Mouse (Mus musculus): ENCODE results near the gene Serpind1. TPM values are rescaled to one million over a fixed set of nuclear protein-coding genes. Genes with fewer than 3 reads are reported as not detected.

Serpind1 gene
- polyA plus RNA-seq, 1 experiment from 2014 or later: 0.51 TPM

DNA sequence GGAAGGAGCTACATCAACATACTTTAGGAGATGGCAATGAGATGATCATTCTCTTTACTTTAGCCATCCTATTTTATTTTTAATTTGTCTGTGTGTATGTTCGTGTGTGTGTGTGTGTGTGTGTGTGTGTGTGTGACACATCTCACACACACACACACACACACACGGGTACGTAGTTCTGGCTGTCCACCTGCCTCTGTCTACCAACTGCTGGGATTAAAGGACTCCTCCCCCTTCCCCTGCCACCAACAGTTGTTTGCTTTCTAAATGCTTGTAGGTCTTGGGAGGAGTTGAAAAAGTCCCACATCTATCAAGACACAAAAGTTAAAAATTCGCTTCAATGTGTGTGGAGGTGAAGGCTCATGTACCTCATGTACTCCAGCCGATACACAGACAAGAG lies 6.4 kb upstream of the Serpind1 start:
- Histone ChIP-seq H3K4me1 (no peaks in the 10 kb centered on the region), H3K27ac (no peak overlapping the region), H3K4me2 (replicated peaks) (no peak overlapping the region), H3K36me3 (peaks cover 28% of the 10 kb centered on the region), H3K27me3 (no peaks in the 10 kb centered on the region), H3K4me3 (no peak overlapping the region), H3K9me3 (no peaks in the 10 kb centered on the region), H3K9ac (no peak overlapping the region)
- ATAC-seq (ENCODE audit: insufficient number of reproducible peaks, insufficient read depth, low FRiP score, low TSS enrichment): no peak
- WGBS: 91% methylated on average over 5 of the region's 5 CpGs

DNA sequence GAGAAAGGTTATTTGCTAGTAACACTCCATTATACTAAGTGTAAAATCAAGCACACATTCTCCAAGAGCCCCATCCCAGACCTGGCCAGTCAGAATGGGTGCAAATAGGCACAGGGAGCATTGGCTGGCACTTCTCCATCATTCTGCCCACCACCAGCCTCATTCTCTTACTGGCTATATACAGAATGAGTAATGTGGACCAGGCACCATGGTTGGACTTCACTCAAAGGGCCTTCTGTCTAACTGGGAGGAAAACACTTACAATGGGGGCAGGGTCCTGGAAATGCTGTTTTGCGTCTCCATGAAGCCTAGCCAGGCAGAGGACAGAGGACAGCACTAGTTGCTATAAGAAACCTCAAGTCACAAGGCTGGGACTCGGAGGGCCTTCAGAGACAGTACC lies 5.1 kb upstream of the Serpind1 start:
- H3K4me1 ChIP-seq: no peaks in the 10 kb centered on the region
- H3K27ac ChIP-seq: no peak overlapping the region
- WGBS: 71% methylated on average over 2 of the region's 2 CpGs
- H3K4me2 ChIP-seq (replicated peaks): no peak overlapping the region
- H3K9ac ChIP-seq: no peak overlapping the region
- no peak overlapping the region for H3K4me3 ChIP-seq
- ATAC-seq (ENCODE audit: insufficient number of reproducible peaks, insufficient read depth, low FRiP score, low TSS enrichment): no peak
- H3K9me3 ChIP-seq: no peaks in the 10 kb centered on the region
- H3K27me3 ChIP-seq: no peaks in the 10 kb centered on the region
- peaks cover 28% of the 10 kb centered on the region for H3K36me3 ChIP-seq

DNA sequence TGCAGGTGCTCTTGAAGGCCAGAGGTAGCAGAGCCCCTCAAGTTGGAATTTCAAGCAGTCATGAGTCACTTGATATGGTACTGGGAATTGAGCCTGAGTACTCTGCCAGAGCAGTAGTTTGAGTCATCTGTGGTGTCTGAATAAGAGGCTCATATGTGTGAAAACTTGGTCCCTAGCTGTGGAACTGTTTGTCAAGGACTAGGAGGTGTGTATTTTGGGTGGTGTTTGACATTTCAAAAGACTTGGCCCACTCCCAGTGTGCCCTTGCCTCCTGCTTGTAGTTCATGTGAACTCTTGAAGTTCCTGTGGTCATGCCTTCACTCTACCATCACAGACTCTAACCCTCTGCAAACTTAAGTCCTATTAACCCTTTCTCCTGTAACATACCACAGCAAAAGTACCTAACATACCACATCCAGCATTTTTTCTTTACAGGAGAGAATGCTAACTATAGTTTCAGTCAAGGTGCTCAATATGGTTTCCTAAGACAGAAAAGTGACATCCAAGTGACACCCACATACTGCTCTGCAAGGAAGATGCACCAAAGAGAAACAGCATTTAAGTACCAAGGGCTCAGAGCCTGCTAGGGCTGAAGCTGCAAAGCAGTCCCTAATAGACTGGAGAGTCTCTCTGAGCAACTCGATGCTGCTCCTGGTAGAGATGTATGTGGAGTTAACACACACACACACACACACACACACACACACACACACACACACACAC lies 1.2 kb upstream of the Serpind1 start:
- 83% methylated on average over 1 of the region's 1 CpGs for WGBS
- Histone ChIP-seq H3K9me3 (no peaks in the 10 kb centered on the region), H3K4me1 (no peaks in the 10 kb centered on the region), H3K27ac (no peak overlapping the region), H3K27me3 (no peaks in the 10 kb centered on the region), H3K4me3 (no peak overlapping the region), H3K36me3 (peaks cover 11% of the 10 kb centered on the region; the same call in 1 of the 2 replicates), H3K9ac (no peak overlapping the region), H3K4me2 (replicated peaks) (no peak overlapping the region)
- ATAC-seq (ENCODE audit: insufficient number of reproducible peaks, insufficient read depth, low FRiP score, low TSS enrichment): no peak

DNA sequence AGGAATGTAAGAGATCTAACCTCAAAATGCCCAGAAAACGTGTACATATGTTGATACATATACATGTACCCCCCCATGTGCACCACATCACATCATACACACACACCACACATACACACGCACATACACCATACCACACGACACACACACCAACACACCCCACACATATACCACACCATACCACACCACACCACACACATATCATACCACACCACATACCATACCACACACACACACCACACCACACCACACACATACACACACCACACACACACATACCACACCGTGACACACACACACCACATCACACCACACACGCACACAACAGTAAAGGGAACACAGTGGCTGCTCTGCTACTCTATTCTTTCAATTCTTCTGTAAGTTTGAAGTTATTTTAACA lies 684 bp downstream of the Serpind1 start:
- no peak overlapping the region for H3K27ac ChIP-seq
- H3K4me1 ChIP-seq: no peaks in the 10 kb centered on the region
- no peak for ATAC-seq (ENCODE audit: insufficient number of reproducible peaks, insufficient read depth, low FRiP score, low TSS enrichment)
- H3K4me3 ChIP-seq: no peak overlapping the region
- no peaks in the 10 kb centered on the region for H3K27me3 ChIP-seq
- H3K4me2 ChIP-seq (replicated peaks): no peak overlapping the region
- no peaks in the 10 kb centered on the region for H3K9me3 ChIP-seq
- H3K9ac ChIP-seq: no peak overlapping the region
- H3K36me3 ChIP-seq: 0 out of 2 replicates have a peak, but pooled peaks cover 9% of the 10 kb centered on the region
- WGBS: 90% methylated on average over 5 of the region's 5 CpGs

DNA sequence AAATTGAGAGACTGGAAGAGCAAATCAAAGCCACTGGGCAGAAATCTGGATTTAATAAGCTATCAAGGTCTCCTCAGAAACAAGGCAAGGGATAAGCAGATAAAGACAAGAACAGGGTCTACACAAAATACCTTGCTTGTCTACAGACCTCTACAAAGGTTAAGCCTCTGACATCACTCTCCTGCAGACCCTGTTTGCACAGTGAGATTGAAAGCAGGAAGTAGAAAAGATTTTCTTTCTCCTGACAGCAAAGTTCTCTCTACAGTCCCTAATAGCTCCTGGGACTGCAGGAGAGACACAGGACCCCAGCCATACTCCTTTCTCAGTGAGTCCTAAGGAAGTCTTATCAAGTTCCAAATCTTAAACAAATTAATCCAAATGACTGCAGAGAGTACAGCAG lies 3.4 kb downstream of the Serpind1 start:
- Histone ChIP-seq H3K9ac (no peak overlapping the region), H3K4me1 (no peaks in the 10 kb centered on the region), H3K9me3 (no peaks in the 10 kb centered on the region), H3K36me3 (0 out of 2 replicates have a peak, but pooled peaks cover 9% of the 10 kb centered on the region), H3K27me3 (no peaks in the 10 kb centered on the region), H3K4me3 (no peak overlapping the region), H3K4me2 (replicated peaks) (no peak overlapping the region), H3K27ac (no peak overlapping the region)
- ATAC-seq (ENCODE audit: insufficient number of reproducible peaks, insufficient read depth, low FRiP score, low TSS enrichment): no peak

DNA sequence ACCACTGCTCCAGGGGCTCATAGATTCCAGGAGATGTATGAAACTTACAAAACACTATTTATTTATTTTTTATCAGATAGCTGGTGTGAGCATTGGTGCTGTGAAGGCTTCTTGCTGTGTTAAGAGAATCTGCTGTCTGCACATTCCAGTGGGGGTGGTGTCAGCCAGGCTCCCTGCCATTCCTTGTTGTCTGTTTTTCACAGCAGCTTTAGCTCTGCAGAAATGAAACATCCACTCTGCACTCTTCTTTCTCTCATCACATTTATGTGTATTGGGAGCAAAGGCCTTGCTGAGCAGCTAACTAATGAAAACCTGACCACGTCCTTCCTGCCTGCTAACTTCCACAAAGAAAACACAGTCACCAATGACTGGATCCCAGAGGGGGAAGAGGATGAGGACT lies 4.9 kb downstream of the Serpind1 start:
- no peaks in the 10 kb centered on the region for H3K4me1 ChIP-seq
- H3K36me3 ChIP-seq: 0 out of 2 replicates have a peak, but pooled peaks cover 9% of the 10 kb centered on the region
- H3K9me3 ChIP-seq: no peaks in the 10 kb centered on the region
- no peaks in the 10 kb centered on the region for H3K27me3 ChIP-seq
- no peak overlapping the region for H3K9ac ChIP-seq
- 58% methylated on average over 1 of the region's 1 CpGs for WGBS
- H3K4me3 ChIP-seq: no peak overlapping the region
- no peak overlapping the region for H3K4me2 ChIP-seq (replicated peaks)
- no peak overlapping the region for H3K27ac ChIP-seq
- no peak for ATAC-seq (ENCODE audit: insufficient number of reproducible peaks, insufficient read depth, low FRiP score, low TSS enrichment)

DNA sequence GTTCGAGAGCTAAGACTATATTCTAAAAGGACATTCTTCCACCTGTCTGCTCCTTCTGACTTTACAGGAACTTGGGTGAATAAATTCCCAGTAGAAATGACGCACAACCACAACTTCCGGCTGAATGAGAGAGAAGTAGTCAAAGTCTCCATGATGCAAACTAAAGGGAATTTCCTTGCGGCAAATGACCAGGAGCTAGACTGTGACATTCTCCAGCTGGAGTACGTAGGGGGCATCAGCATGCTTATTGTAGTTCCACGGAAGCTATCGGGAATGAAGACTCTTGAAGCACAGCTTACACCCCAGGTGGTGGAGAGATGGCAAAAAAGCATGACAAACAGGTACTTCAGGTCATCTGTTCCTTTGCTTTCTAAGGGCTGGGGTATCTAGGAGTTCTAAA lies 8.5 kb downstream of the Serpind1 start:
- H3K27ac ChIP-seq: no peak overlapping the region
- H3K9me3 ChIP-seq: no peaks in the 10 kb centered on the region
- H3K36me3 ChIP-seq: peaks cover 16% of the 10 kb centered on the region; the same call in 1 of the 2 replicates
- WGBS: 89% methylated on average over 7 of the region's 7 CpGs
- ATAC-seq (ENCODE audit: insufficient number of reproducible peaks, insufficient read depth, low FRiP score, low TSS enrichment): no peak
- H3K4me3 ChIP-seq: no peak overlapping the region
- H3K27me3 ChIP-seq: no peaks in the 10 kb centered on the region
- no peak overlapping the region for H3K4me2 ChIP-seq (replicated peaks)
- H3K9ac ChIP-seq: no peak overlapping the region
- no peaks in the 10 kb centered on the region for H3K4me1 ChIP-seq

DNA sequence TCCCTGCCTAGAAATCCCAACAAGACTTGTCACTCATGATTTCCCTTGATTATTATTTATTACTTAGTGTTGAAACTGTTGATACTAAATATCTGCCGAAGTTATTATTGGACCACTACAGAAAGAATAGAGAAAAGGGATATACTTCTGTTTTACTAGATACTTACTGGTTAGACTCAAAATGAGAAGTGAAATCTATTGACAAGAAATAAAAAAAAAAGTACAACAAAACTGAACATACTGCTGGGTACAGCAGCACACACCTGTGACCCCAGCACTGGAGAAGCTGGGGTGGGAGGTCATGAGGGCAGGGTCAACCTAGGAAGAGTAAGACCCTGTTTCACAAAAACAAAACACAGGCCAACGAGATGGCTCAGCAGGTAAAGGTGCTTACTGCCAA lies 9.5 kb downstream of the Serpind1 start:
- no peaks in the 10 kb centered on the region for H3K4me1 ChIP-seq
- no peaks in the 10 kb centered on the region for H3K9me3 ChIP-seq
- no peak overlapping the region for H3K4me2 ChIP-seq (replicated peaks)
- ATAC-seq (ENCODE audit: insufficient number of reproducible peaks, insufficient read depth, low FRiP score, low TSS enrichment): no peak
- 98% methylated on average over 2 of the region's 2 CpGs for WGBS
- H3K36me3 ChIP-seq: peaks cover 11% of the 10 kb centered on the region; the same call in 1 of the 2 replicates
- no peak overlapping the region for H3K9ac ChIP-seq
- no peak overlapping the region for H3K4me3 ChIP-seq
- no peaks in the 10 kb centered on the region for H3K27me3 ChIP-seq
- no peak overlapping the region for H3K27ac ChIP-seq

DNA sequence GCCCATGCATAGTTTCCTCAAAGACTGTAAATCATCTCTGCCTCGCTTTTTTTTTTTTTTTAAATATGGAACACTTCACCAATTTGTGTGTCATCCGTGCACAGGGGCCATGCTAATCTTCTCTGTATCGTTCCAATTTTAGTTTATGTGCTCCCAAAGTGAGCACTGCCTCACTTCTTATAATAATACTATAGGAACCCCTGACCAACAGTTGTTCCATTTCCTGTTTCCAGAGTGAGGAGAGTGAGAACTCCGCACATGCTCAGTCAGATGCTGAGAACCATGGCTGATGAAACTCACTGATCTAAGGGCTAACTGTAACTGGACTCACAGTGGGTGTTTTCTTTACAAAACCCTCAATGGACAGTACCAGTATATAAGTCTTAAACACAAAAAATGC lies 10.7 kb downstream of the Serpind1 start:
- Histone ChIP-seq H3K4me1 (no peaks in the 10 kb centered on the region), H3K4me2 (replicated peaks) (no peak overlapping the region), H3K9ac (no peak overlapping the region), H3K4me3 (no peak overlapping the region), H3K9me3 (no peaks in the 10 kb centered on the region), H3K27ac (no peak overlapping the region), H3K36me3 (peaks cover 12% of the 10 kb centered on the region; the same call in 1 of the 2 replicates), H3K27me3 (no peaks in the 10 kb centered on the region)
- ATAC-seq (ENCODE audit: insufficient number of reproducible peaks, insufficient read depth, low FRiP score, low TSS enrichment): no peak
- whole genome bisulfite sequencing: 83% methylated on average over 4 of the region's 4 CpGs

DNA sequence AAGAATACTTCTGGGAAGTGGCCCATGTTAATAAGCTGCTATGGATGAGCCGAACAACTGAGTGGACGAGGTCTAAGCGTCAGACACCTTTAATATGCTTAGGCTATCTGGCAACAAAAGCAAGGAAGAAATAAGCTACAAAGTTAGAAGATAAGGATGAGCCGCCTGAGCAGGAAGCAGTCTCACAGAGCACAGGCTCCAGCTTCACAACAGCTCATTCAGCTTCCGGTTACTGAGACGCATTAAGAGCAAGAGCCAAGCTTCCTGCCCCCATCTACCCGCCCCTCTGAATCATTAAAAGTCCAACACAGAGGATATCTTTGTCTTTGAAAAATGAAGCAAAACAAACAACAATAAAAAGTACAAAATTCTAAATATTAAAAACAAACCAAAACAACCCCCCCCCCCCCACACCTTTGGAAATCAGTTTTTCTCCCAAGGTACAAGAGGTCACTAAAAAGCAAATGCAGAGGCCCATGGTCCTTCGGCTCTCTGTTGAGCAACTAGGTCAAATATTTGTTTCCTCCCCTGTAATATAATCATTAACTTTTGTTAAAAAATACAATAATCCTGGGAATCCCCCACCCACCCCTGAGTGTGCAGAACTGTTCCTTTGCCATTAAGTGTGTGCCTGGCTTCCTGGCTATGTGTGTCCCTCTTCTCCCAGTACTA lies 14.1 kb downstream of the Serpind1 start:
- Histone ChIP-seq H3K4me1 (no peaks in the 10 kb centered on the region), H3K9me3 (no peaks in the 10 kb centered on the region), H3K27me3 (no peaks in the 10 kb centered on the region), H3K27ac (no peak overlapping the region), H3K4me3 (no peak overlapping the region), H3K4me2 (replicated peaks) (no peak overlapping the region), H3K36me3 (peaks cover 28% of the 10 kb centered on the region), H3K9ac (no peak overlapping the region)
- no peak for ATAC-seq (ENCODE audit: insufficient number of reproducible peaks, insufficient read depth, low FRiP score, low TSS enrichment)
- 79% methylated on average over 8 of the region's 8 CpGs for WGBS

DNA sequence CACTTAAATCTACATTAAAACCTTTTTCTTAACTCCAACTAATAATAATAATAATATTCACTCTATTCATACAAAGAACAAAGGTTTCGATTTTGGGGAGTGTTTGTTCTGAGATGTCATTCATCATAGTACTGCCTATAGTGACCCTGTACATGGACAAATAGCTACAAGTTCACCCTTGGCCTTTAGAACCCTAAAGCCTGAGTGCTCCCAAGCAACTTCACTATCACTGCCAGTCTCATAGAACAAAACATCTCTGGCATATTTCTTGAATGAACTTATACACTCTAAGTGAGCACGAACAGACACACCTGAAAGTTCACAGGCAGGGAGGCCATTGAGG lies 14.6 kb downstream of the Serpind1 start:
- no peaks in the 10 kb centered on the region for H3K4me1 ChIP-seq
- no peak overlapping the region for H3K4me2 ChIP-seq (replicated peaks)
- H3K36me3 ChIP-seq: peaks cover 33% of the 10 kb centered on the region
- ATAC-seq (ENCODE audit: insufficient number of reproducible peaks, insufficient read depth, low FRiP score, low TSS enrichment): no peak
- no peak overlapping the region for H3K9ac ChIP-seq
- 85% methylated on average over 2 of the region's 2 CpGs for WGBS
- H3K4me3 ChIP-seq: no peak overlapping the region
- H3K27ac ChIP-seq: no peak overlapping the region
- H3K27me3 ChIP-seq: no peaks in the 10 kb centered on the region
- H3K9me3 ChIP-seq: no peaks in the 10 kb centered on the region

DNA sequence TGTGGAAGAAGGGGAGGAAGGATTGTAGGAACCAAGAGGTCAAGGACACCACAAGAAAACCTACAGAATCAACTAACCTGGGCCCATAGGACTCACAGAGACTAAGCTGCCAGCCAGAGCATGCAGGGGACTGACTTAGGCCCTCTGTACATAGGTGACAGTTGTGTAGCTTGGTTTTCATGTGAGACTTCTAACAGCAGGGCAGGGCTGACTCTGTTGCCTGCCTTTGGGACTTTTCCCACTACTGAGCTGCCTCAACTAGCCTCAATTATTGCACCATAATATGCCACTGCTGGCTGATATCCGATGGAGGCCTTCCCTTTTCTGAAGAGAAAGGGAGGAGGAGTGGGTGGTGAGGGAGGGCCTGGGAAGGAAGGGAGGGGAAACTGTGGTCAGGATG lies 15.6 kb downstream of the Serpind1 start:
- no peak overlapping the region for H3K27ac ChIP-seq
- no peaks in the 10 kb centered on the region for H3K27me3 ChIP-seq
- H3K4me2 ChIP-seq (replicated peaks): no peak overlapping the region
- 71% methylated on average over 1 of the region's 1 CpGs for WGBS
- no peak overlapping the region for H3K4me3 ChIP-seq
- peaks cover 43% of the 10 kb centered on the region for H3K36me3 ChIP-seq
- no peak for ATAC-seq (ENCODE audit: insufficient number of reproducible peaks, insufficient read depth, low FRiP score, low TSS enrichment)
- no peak overlapping the region for H3K9ac ChIP-seq
- H3K9me3 ChIP-seq: no peaks in the 10 kb centered on the region
- no peaks in the 10 kb centered on the region for H3K4me1 ChIP-seq
